Mouse (Mus musculus): ENCODE results near the gene Gfi1. TPM values are rescaled to one million over a fixed set of nuclear protein-coding genes. Genes with fewer than 3 reads are reported as not detected.

The Gfi1 gene
- total RNA-seq, 2 experiments from 2014 or later = not detected

- peak; percentile 52 to 61 for DNase-seq (ENCODE audit: low spot score in 2 of 2)
- intact Hi-C loops (cut with DNase I) = no loop called here
These were observed 38.0 kb downstream of the Gfi1 start for GRCm38 (mm10) chr5:107687592-107688498.

DNA sequence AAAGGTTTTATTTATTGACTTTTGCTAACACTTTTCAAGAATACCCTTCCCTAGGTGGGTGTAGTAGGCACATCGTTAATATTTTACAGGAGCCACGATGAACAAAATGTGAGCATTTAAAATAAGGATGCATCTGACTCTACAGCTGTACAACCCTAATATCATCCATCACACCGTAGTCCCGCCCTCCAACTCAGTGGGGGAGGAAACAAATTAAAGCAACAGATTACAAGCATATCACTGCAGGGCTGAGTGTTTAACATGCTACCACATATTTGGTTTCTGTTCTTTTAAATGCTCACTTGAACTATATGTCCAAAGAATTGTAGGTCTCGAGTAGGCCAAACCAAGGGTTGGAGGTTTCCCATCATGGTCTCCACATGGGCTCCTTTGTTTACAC, 38.7 kb downstream of the Gfi1 start:
- DNase-seq (ENCODE audit: low spot score in 2 of 2) = no peak
- intact Hi-C loops (cut with DNase I) = no loop called here

GRCm38 (mm10) chr5:107684380-107684779, 41.5 kb downstream of the Gfi1 start:
- DNase-seq (ENCODE audit: low spot score in 2 of 2) = no peak
- intact Hi-C loops (cut with DNase I) = no loop called here

- intact Hi-C loops (cut with DNase I) = no loop called here
- DNase-seq (ENCODE audit: low spot score in 2 of 2) = no peak
These were observed 44.5 kb downstream of the Gfi1 start for GRCm38 (mm10) chr5:107681300-107681699.

DNA sequence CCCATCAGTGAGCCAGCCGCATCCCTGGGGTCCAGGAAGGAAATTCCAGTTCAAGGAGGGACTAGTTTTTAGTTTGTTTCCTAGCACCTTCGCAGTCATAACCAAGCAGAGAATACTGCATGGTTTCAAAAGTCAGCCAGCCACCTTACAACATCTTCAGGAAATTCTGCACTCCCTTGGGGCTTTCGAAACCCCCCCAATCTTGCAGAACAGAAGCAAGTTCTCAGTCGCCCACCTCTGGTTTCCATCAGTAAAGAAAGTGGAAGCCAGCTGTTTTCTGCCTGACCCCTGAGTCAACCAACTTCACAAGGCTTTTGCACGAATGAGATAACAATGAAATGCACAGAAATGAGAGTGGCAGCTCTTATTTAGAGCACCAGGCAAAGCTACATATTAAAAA, 47.4 kb downstream of the Gfi1 start:
- no peak for DNase-seq (ENCODE audit: low spot score in 2 of 2)
- intact Hi-C loops (cut with DNase I) = no loop called here

Other genes with a start within 250 kb of the Gfi1 start
- under 1 TPM; 0.37 to 0.69 TPM for gene Gm42669, start 218.4 kb downstream of the Gfi1 start, total RNA-seq (2021)
- 1 to 10 TPM in 1 of 2 experiments, under 1 TPM in 1; 0.85 to 1.2 TPM for gene 1700028K03Rik, start 191.3 kb downstream of the Gfi1 start, total RNA-seq (2021)
- 10 to 100 TPM; 23.1 to 23.3 TPM for gene Rpap2, start 128.7 kb downstream of the Gfi1 start, total RNA-seq (2021)
- gene Glmn, start 128.1 kb downstream of the Gfi1 start, total RNA-seq (2021) = 10 to 100 TPM; 19.2 to 21.2 TPM
- gene Ube2d2b, start 104.1 kb upstream of the Gfi1 start, total RNA-seq (2021) = not detected
- gene Evi5, start 149.1 kb upstream of the Gfi1 start, total RNA-seq (2021) = 10 to 100 TPM; 71.4 to 78.3 TPM
- gene Rpl5, start 174.5 kb upstream of the Gfi1 start, total RNA-seq (2021) = 10 to 100 TPM; 60.7 to 67.6 TPM